Mouse (Mus musculus) thymus, postnatal 10 days (tissue): ENCODE results near the gene Fbxl22.
A peak's percentile ranks its signal among the peaks of the same experiment; 100 is the strongest.

Experiments
- DNase-seq, 2 experiments: peaks; one replicate each; pipeline ENCODE4 v3.0.0; 2021; ENCODE audit warnings: low spot score in 2 of 2

Gene Fbxl22

GRCm38 (mm10) chr9:66514256-66514770 is at the start of gene Fbxl22:
Fbxl22 (minus strand) TSS chr9:66514593.
- peak; percentile 28 to 61 for DNase-seq

- no peak for DNase-seq
Observed at GRCm38 (mm10) chr9:66562215-66562614, 47.8 kb upstream of the Fbxl22 start.

- no peak for DNase-seq
Observed at GRCm38 (mm10) chr9:66561496-66561895, 47.1 kb upstream of the Fbxl22 start.

- DNase-seq, result peak; percentile 23 to 32
Observed at GRCm38 (mm10) chr9:66560728-66561127, 46.3 kb upstream of the Fbxl22 start.

DNA sequence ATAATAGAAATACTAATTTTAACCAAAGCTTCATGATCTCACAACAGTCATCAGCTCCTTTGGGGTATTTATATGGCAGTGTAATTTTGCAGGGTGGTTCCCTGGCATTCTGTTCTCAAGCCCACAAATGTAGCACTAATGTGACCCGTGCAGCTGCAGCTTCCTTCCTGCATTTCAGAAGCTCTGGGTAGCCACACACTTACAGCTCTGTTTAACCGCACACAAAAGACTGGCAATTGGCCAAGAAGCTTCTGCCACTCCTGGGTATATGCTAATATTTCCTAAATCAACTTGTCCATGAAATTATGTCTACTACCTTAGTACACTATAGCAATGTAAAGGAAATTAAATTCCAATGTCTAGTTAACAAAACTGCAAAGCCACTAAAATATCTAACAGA is 45.9 kb upstream of the Fbxl22 start:
- DNase-seq, result peak; percentile 65 to 70

DNA sequence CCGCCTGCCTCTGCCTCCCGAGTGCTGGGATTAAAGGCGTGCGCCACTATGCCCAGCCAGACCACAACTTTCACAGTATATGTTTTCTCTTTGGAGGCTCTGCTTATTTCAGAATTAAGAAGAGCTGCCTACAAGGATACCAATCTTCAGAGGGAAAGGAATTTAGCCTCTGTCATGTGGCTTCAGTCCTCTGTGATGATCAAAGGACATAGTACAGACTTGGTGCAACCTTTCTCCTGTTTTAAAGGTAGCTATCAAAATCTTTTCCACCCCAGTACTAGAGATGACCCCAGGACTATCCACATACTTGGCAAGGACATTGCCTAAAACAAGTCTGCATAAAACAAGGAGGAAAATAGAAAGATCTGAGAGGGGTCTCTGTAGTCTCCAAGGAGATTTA is 44.6 kb upstream of the Fbxl22 start:
- no peak for DNase-seq

DNA sequence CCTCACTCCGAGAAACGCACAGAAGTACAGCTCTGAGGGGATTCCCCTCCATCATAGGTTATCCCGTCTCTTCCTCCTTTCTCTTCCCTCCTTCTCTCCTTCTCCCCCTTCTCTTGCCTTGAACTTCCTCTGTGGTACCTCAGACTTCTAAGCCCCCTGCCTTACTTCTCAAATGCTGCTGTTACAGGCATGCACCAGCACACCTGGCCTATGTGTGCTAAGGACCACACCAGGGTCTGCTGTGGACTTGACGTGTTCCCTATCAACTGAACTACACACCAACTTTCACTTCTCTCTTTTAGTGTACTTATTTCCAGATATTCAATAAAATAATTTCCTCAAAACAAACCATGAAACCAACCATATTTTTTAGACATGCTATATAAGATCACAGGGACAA is 28.4 kb upstream of the Fbxl22 start:
- no peak for DNase-seq

- DNase-seq, result no peak
Observed at GRCm38 (mm10) chr9:66521595-66521994, 7.2 kb upstream of the Fbxl22 start.

- DNase-seq, result no peak
Observed at GRCm38 (mm10) chr9:66520299-66520698, 5.9 kb upstream of the Fbxl22 start.

GRCm38 (mm10) chr9:66518901-66519300 is 4.5 kb upstream of the Fbxl22 start:
- no peak for DNase-seq

DNA sequence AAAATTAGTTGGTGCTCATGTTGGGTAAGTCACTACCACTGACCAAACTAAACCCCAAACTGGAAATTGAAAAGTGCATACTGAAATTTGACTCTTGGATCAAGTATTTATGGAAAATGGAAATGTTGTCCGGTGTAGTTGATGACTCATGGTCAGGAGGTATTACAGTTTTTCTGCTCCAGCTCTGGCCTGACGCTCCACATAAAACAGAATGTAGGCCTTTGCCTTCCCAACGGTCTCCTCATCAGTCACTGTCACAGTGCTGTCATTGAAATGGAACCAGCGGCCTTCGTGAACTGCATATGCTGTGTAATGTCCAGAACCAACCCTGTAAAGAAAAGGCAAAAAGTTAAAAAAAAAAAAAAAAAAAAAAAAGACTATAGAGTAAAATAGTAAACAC is 3.9 kb upstream of the Fbxl22 start:
- DNase-seq, result no peak

DNA sequence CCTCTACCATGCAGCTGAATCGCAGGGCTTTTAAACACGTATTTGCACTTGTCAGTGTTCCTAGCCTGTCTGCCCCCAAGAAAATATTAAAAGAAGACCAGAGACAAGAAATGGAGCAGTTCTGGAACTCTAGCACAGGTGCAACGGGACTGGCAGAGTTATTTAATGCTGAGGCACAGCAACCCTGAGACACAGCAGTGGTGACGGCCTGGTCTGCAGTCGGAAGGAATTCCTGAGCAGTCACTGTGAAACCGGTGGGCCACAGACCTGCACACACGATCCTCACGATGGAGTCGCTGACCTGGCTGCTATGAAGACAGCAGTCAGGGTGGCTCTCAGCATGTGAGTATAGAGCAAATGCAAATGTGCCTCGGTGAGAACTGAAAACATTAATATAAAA is 3.4 kb upstream of the Fbxl22 start:
- no peak for DNase-seq

DNA sequence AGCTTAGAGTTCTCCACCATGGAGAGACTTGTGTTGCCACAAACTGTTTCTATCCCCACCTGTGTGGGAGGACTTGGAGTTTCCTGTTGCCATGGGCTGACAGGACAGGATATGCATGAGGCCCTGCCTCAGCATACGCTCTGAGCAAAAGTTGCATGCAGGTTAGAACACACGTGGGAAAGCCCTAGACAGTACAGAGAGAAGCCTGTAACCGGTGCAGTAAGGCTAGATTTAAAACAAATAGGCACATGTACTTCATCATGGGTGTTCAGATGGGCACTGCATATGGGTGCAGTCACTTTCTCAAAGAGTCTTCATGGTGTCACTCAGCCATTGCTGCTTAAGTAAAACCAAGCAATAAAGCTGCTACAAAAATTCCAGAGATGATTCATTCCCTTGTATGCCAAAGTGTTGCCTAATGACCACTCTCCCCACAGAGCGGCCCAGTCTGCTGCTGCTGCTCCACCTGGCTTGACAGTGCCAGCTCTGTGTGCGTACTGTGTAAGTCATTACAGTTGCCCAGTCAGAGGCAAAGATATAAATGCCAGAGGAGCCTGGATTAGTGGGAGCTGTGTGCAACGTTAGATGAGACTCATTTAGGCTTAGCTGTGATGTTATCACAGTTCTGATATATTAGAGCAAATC is 2.0 kb upstream of the Fbxl22 start:
- no peak for DNase-seq

- DNase-seq, result no peak
Observed at GRCm38 (mm10) chr9:66515680-66516210, 1.4 kb upstream of the Fbxl22 start.

DNA sequence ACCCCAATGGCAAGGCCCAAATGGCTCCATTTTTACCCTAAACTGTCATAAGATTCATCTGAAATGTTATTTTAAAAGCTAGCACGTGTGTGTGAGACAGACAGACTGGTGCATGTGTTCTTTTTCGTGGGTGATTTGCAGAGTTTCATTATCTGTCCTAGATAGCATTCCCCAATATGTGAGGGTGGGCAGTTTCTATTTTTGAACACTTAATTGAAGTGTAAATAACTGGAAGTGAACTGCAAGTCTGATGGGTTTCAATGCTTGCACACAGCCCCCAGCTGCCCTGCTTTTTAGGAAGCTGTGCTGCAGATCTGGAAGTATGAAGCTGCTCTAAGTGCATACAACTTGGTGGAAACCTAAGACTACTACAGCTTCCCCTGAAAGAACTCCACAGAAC is 722 bp upstream of the Fbxl22 start:
- no peak for DNase-seq

DNA sequence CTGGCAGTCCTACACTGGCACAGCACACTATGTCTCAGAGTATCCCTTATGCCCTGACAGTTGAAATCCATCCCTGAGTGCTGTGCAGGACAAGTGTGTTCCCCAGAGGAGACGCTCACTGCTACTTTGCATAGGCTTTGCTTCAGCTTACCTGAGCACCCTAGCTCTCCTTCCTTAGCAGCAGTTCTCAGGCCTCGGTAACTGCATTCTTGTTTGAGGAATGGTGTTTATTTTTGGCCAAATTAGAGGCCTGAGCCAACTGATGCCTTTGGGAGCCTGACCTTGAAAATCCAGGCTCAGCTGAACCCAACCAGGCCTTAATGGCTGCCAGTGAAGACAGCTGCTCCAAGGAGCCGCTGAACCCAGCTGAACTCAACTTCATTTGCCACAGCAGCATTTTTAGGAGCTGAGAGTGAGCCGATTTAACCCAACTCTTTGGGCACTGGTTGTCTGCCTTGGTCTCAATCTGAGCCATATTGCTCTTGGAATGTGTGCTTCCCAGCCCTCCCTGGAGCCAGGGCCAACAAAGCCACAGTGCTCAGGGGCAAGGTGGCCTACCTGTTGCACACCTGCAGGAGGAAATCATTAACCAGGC is 635 bp downstream of the Fbxl22 start:
- no peak for DNase-seq

GRCm38 (mm10) chr9:66513150-66513549 is 1.2 kb downstream of the Fbxl22 start:
- peak; percentile 18 to 40 for DNase-seq

DNA sequence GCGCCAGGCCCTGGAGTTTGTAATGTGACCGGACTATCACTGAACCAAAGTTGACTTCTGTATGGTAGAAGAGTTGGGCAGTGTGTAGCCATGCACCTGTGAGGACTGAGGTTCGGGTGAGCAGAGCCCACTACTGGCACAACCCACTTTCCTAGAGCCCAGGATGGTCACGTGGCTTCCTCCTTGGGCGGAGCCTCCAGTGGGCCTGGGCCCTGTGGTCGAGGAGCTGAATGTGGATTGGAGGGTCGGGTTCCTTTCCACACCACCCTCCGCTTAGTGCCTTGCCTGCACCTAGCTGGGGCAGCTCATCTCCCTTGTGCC is 2.1 kb downstream of the Fbxl22 start:
- peak; percentile 79 to 85 for DNase-seq

GRCm38 (mm10) chr9:66511580-66512350 is 2.6 kb downstream of the Fbxl22 start:
- peak; percentile 89 to 90 for DNase-seq

DNA sequence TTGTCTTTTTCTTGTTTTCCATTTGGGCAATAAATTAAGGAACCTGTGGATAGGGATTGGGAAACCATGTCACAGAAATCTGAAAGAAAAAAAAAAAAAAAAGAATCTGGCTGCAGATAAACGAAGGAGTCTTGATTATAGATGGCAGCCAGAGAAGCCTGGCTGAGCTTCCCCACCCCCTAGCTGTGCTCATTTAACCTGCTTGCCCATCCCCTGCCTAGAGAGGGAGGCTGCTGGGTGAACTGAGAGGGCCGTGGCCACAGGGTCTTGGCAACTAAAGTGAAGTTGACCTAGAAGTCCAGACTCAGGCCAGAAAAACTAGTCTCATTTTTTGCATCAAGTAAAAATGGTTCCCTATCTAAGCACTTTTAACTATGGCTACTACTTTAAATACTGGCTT is 3.4 kb downstream of the Fbxl22 start:
- DNase-seq, result peak in 1 of 2 experiments; percentile 38

GRCm38 (mm10) chr9:66510351-66510841 is 4.0 kb downstream of the Fbxl22 start:
- no peak for DNase-seq

DNA sequence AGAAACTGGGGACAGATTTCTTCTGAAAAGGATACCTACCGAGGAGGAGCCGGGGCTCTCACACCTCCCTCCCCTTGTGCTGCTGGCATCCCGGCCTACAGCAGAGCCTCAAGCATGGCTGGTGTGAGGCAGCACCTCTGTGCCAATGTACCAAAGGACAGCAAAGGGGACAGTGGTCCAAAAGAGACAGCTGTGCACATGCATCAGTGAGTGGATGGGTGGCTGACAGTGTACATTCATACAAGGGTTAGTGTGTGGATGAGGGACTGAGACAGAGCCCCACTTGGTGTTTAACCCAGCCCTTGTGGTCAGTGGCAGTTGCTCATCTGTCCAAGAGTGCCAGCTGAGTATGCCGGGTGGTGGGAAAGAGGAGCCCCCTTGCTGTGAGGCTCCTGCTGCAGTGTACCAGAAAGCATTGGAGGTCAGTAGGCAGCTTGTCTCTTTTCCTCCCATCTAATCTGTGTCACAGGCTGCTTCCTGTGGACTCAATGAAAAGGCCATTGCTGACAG is 5.4 kb downstream of the Fbxl22 start:
- no peak for DNase-seq
